Mouse (Mus musculus) kidney, adult 9 months (tissue): ENCODE measurements at regions not wholly inside any gene's neighbourhood (a gene's known extent, or its start where the extent isn't known, plus 50 kb on each side); places are given as distances from the start of the nearest gene placed in this dataset.
A peak's percentile ranks its signal among the peaks of the same experiment; 100 is the strongest.

Experiments
- DNase-seq: peaks from one replicate; pipeline ENCODE4 v3.0.0; 2022

DNA sequence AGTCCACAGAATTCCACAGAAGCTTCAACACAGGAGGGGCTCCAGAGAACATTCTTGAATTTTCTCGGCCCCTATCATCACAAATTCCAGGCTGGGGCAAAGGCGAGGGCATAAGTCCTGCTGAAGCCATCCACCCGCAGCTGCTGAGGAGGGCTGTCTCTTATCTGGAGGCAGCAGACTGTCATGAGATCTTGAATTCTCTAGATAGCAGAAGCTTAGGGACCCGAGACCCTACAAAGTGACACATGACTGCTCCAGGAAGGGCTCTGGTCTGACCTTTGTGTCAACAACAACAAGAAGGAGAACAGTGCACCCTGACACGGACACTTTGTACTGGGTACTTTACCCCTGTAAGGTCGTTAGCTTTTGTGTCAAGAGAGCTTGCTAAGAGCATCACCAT lies 57.2 kb downstream of the Lao1 start:
- no peak for DNase-seq

DNA sequence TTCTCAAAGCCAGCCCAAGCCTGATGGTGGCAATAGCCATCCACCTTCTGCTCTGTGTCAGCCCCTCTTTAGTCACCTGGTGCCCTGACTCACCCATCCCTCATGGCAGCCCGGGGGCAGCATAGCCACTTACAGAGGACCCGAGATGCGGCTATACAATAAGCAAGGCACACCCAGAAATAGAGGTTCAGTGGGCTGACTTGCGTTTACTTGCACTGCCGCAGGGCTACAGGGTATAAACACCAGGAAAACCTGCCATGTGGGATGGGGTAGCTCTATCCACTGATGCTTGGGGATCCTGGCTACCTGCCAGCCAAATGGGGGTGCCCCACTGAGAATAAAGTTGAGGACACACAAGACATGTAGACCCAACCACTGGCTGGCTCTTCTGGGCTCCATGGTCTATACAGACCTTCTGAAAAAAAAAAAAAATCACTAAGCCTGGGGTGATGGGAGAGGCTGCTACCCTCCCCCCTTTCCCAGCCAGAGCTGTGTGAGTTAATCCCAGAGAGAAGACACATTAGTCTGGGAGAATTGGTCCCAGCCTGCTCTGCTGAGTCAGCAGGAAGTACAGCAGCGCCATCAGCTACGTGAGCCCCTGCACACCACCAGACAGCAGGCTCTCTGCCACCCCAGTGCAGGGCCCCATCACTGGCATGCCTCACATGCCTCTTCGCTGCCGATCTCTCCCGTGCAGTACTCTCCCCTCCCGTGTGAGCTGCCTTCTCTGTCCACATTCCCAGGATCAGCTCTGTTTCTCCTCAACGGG lies 57.8 kb downstream of the Lao1 start:
- DNase-seq, result no peak

- no peak for DNase-seq
Measured at GRCm38 (mm10) chr4:119022338-119022737, 61.0 kb downstream of the Lao1 start.

GRCm38 (mm10) chr4:119026237-119026861 lies 65.0 kb downstream of the Lao1 start:
- DNase-seq, result no peak

GRCm38 (mm10) chr4:119028208-119028821 lies 66.9 kb downstream of the Lao1 start:
- no peak for DNase-seq

- DNase-seq, result no peak
Measured at GRCm38 (mm10) chr4:119029091-119029490, 67.7 kb downstream of the Lao1 start.

DNA sequence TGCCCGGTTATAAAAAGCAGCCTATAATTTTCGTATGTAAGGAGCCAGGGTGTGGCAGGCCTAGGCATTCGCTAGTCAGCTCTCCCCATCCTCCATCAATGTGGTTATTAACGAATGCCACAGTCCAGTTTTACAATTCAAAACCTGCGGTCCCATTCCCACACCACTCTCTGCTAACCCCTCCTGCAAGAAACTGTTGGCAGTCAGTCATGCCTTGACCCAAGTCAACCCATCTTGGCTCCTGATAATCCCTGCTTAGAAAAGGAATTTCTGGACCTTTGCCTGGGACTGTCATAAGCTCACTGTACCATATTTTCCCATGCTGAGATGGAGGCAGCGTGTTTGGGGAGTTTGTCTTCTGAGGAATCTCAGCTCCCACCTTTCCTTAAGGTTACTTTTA lies 68.4 kb downstream of the Lao1 start:
- DNase-seq, result no peak

GRCm38 (mm10) chr4:119030865-119031264 lies 69.5 kb downstream of the Lao1 start:
- no peak for DNase-seq

- no peak for DNase-seq
Measured at GRCm38 (mm10) chr4:119033006-119033405, 71.6 kb downstream of the Lao1 start.

GRCm38 (mm10) chr4:119036582-119036981 lies 71.9 kb upstream of the Slc2a1 start:
- no peak for DNase-seq

GRCm38 (mm10) chr4:119040041-119040440 lies 68.5 kb upstream of the Slc2a1 start:
- DNase-seq, result no peak

GRCm38 (mm10) chr4:119041616-119042015 lies 66.9 kb upstream of the Slc2a1 start:
- DNase-seq, result peak; percentile 21

GRCm38 (mm10) chr4:119044005-119044677 lies 64.4 kb upstream of the Slc2a1 start:
- DNase-seq, result no peak

DNA sequence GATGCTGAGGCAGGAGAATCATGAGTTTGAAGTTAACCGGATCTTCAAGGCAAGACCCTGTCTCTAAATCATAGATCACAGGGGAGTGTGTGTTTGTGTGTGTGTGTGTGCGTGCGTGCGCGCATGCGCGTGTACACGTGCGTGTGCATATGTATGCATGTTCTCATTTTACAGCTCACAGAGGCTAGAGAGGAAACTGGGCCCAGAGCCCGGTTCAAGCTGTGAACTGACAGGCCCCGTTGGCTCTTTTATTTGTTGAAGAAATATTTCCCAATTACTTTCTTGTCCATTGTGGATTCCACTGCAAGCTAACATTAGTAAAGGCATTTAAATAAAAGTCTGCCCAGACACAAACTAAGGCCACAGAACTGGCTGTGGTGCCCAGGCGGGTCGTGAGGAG lies 63.7 kb upstream of the Slc2a1 start:
- DNase-seq, result no peak

DNA sequence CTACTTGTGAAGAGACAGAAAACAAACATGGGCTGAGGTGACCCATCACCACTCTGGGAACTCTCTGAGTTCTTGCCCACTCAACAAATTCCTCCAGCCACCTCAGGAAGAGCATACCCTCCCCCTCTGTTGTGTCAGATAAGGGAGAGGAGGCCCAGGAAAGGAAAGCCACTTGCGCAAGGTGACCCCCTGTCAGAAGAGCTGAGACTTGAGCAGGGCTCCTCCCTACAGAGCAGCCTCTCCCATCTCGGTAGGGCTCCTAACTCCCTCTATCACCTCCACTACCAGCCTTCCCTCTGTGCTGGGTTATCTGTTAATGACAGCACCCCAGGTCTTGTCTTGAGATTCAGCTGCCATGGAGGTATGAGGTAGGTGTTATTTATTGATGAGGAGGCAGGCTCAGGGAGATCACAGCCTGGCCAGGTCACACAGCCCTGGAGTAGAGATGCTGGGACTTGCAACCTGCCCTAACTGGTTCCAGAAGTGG lies 57.6 kb upstream of the Slc2a1 start:
- DNase-seq, result no peak

- DNase-seq, result no peak
Measured at GRCm38 (mm10) chr4:119052537-119052936, 56.0 kb upstream of the Slc2a1 start.

DNA sequence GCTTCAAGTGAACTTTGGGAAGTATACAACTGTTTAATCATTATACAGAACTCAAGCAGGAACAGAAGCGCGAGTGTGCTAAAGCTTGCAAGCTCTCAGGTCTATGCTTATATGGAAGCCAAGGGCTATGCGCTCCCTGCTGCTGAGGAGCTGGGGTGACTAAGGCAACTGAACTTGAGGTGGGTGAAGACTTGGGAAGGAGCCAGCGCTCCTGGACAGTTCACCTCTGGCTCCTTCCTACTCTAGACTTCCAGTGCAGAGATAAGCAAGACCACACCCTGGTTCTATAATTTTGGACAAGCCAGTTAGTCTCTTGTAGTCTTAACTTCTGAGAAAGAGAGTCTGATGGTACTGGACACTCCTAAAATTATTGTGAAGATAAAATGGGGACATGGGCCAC lies 55.3 kb upstream of the Slc2a1 start:
- DNase-seq, result no peak

DNA sequence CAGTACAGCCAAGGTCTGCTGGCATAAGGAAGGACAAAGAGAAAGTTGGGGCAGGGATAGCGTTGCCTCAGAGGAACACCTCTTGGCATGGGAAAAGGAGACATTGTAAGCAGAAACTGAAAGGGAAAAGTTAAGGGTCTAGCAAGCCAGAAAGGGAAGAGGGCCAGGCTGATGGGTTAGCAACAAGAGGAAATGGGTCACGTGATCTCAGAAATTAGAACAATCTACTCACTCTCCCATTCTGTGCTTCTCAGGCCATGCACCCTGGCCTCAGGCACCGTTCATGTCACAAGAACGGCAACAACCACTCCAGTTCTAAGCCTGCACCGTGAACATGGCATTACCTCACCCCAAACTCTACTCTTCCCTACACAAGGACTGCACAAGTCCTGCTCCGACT lies 54.8 kb upstream of the Slc2a1 start:
- DNase-seq, result no peak

DNA sequence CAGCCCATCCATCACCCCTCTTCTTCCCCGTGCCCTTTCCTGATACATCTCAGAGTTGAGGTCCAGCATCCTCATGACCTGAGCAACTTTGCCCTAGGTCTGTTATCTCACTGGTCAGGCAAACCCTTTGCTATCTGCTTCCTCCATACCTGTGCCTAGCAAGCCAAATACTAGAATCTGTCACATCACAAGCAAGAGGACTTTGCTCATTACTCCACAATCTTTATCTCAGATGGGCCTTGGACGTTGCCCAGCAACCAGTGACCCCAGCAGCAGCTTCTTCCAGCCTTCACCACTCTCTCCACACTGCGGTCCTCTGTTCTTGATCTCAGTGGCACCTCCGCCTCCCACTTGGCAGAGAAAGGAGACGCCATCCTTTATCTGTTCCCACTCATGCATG lies 54.4 kb upstream of the Slc2a1 start:
- DNase-seq, result no peak

- DNase-seq, result no peak
Measured at GRCm38 (mm10) chr4:119057191-119057590, 51.3 kb upstream of the Slc2a1 start.

GRCm38 (mm10) chr4:119057826-119058225 lies 50.7 kb upstream of the Slc2a1 start:
- peak; percentile 70 for DNase-seq
